Mouse (Mus musculus): ENCODE measurements around the gene Celf1. TPM values are rescaled to one million over a fixed set of nuclear protein-coding genes. Genes with fewer than 3 reads are reported as not detected.

Gene Celf1
- 115 TPM for total RNA-seq (2023)

DNA sequence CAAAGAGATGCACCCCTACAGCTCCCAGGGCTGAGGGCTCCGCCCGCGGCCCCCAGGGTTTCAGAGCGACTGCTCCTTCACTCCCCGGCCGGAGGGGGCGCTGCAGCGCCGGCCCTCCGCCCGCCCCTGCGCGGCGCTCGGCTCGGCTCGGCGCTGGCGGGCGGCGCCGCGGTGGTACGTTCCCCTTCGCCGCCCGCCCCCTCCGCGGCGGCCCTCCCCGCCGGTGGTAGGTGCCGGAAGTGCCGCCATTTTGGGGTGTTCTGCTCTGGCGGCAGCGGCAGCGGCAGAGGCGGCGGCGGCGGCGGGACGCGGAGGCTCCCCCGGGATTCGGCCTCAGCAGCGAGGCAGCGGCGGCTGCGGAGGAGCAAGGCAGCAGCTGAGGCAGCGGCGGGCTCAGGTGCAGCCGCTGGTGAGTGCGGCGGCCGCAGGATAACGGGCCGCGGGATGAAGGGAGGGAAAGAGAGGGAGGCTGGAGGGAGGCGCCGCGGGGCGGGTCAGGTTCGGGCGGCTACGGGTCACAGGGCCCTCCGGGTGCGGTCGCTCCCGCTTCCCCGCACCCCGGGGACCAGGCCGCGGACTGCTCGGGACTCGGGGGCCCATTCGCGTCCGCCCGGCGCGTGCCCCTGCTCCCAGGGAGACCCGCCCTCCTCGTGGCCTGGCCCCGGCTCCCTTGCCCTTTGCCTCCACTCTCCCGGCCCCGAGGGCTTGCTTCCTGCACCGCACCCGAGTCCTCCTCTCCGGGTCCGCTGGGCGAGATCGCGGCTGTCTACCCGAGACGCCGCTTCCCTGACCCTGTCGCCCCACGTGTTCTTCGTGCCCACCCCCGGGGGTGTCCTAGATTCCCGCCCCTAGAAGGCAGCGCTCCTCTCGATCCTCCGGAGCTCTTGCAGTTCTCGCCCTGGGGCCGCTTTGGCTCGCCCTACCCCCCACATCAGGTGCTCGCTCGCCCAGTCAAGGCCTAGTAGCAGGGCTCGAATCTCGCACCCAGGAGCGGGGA is at the start of gene Celf1:
Celf1 (plus strand) TSS at position 150 of the 997 bp plus-strand sequence.

DNA sequence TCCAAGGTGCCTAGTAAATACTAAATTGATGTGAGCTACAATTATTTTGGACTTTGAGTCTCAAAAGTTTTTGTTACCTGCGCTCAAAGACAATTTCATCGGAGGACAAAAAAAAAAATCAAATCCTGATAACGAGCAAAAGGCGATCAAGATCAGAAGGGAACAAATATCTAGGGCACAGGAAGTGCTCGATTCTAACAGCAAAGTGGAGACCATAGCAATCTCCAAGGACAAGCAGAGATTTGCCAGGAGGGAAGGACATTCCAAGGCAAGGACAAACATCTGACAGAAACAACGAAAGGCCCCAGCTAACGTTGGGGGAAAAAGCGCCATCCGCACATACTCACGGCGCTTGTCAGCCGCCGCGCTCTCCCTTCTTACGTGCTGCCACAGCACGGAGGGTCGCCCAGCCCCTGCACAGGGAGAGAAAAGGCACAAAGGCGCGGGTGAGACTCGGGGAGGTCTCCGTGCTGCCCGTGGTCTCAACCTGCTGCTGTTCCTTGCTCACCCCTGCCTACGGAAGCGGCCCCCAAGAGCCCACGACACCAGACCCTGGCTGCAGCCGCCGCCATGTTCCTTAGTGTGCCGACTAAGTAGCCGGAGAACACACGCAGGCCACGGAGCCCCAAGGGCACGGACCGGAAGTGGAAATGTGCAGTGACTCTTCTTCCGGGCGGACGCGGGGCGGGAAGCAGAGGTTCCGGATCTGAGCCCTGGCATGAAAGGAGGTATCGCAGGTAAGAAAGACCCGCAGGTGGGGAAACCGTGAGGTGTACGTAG is 35.9 kb upstream of the Celf1 start, which contains the start of the genes Kbtbd4 and Ndufs3:
Kbtbd4 (plus strand) TSS at position 665 of the 780 bp plus-strand sequence.
Ndufs3 (minus strand) TSS at position 752 of the 780 bp plus-strand sequence.

DNA sequence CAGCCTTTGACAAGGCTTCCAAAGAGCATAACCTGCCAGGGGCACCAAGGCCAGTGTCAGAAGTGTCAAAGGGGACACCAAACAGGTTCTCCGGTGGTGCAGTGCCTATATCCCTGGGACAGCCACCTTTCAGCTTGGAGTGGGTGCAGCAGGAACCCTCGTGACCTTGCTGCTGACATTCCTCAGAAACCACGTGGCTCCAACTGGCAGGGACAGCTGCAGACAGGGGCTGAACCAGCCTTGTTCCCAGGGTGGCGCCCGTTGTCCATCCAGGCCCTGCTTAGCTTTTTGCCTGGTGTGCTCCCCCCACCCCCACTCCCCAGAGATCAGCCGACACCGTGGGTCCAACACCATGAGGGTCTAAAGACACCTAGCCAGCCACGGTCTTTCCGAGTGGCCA is 95.2 kb downstream of the Celf1 start, which contains the start of gene Rapsn:
Rapsn (plus strand) TSS at position 236 of the 400 bp plus-strand sequence.

DNA sequence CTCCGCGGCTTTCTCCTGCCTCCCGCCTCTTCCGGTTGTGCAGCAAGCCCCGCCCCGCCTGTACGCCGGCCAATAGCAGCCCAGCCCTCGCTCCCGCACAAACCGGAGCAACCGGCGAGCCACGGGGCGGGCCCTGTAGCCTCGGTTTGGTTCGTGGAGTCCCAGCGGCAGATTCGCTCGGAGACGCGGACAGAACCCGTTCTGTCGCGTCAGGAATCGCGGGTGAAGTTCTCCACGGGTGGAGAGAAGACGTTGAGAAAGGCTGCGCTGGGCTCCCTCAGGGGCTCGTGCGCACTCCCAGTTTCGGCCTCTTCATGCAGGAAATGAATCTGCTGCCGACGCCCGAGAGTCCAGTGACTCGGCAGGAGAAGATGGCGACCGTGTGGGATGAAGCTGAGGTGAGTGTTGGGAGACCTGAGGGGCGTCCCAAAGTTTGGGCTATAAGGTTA is 113.8 kb downstream of the Celf1 start, which contains the start of gene Psmc3:
Psmc3 (plus strand) TSS at position 76 of the 449 bp plus-strand sequence.

Other genes with a start within 250 kb of the Celf1 start
- 277 TPM for gene Fnbp4, start 195.0 kb upstream of the Celf1 start, total RNA-seq (2023)
- gene Agbl2, start 157.7 kb upstream of the Celf1 start, total RNA-seq (2023): not detected
- 65.3 TPM for gene Mtch2, start 93.2 kb upstream of the Celf1 start, total RNA-seq (2023)
- gene C1qtnf4, start 54.5 kb upstream of the Celf1 start, total RNA-seq (2023): 1.5 TPM
- gene Kbtbd4, start 35.6 kb upstream of the Celf1 start, total RNA-seq (2023): 33.1 TPM
- gene Ndufs3, start 35.6 kb upstream of the Celf1 start, total RNA-seq (2023): 129 TPM
- 0.41 TPM for gene Rapsn, start 95.2 kb downstream of the Celf1 start, total RNA-seq (2023)
- 134 TPM for gene Psmc3, start 113.6 kb downstream of the Celf1 start, total RNA-seq (2023)
- 24.6 TPM for gene Slc39a13, start 130.0 kb downstream of the Celf1 start, total RNA-seq (2023)
- gene Spi1, start 142.0 kb downstream of the Celf1 start, total RNA-seq (2023): 7.2 TPM
- gene Mybpc3, start 177.8 kb downstream of the Celf1 start, total RNA-seq (2023): 0.15 TPM
- 281 TPM for gene Madd, start 243.5 kb downstream of the Celf1 start, total RNA-seq (2023)

Measured in CD4-positive naive resting alpha-beta T cell, adult 57 days (primary cell).